Mouse (Mus musculus) lung, postnatal 0 days (tissue): ENCODE data around the gene Gpr152. TPM values are rescaled to one million over a fixed set of nuclear protein-coding genes. Genes with fewer than 3 reads are reported as not detected.

ENCODE experiments used
- ATAC-seq: fragments of 200-750 bp; cut with Nextera tagmentation; 2 replicates; pipeline ENCODE4 v1.8.0; 2017; ENCODE audit warnings: moderate library complexity
- DNase-seq: peaks from one replicate; pipeline ENCODE4 v3.0.0-alpha.2; 2016; ENCODE audit warnings: low spot score
- H3K27ac ChIP-seq: fragments of 300-500 bp; sonication (generic); 2 replicates; pipeline ENCODE4 v1.5.1; 2014; ENCODE audit warnings: antibody characterized with exemption, mild to moderate bottlenecking, low read length, mixed read lengths
- H3K27me3 ChIP-seq: fragments of 300-500 bp; sonication (generic); replicated peaks from 2 replicates; pipeline ENCODE4 v1.6.1; 2014; ENCODE audit warnings: low read length, mixed read lengths; ENCODE audit not compliant: insufficient read depth
- H3K36me3 ChIP-seq: fragments of 300-500 bp; sonication (generic); 2 replicates; pipeline ENCODE4 v1.6.1; 2014; ENCODE audit warnings: low read length, mixed read lengths; ENCODE audit not compliant: insufficient read depth
- H3K4me1 ChIP-seq: fragments of 300-500 bp; sonication (generic); 2 replicates; pipeline ENCODE4 v1.6.1; 2014; ENCODE audit warnings: antibody characterized with exemption, low read depth, low read length, mixed read lengths; ENCODE audit not compliant: insufficient read depth
- H3K4me2 ChIP-seq: fragments of 300-500 bp; sonication (generic); replicated peaks from 2 replicates; pipeline ENCODE4 v1.6.1; 2014; ENCODE audit warnings: low read depth, mild to moderate bottlenecking, low read length, moderate library complexity, mixed read lengths
- H3K4me3 ChIP-seq: fragments of 300-500 bp; sonication (generic); 2 replicates; pipeline ENCODE4 v1.5.1; 2014; ENCODE audit warnings: low read depth, low read length
- H3K9ac ChIP-seq: fragments of 300-500 bp; sonication (generic); replicated peaks from 2 replicates; pipeline ENCODE4 v1.6.1; 2014; ENCODE audit warnings: low read depth, mild to moderate bottlenecking
- H3K9me3 ChIP-seq: fragments of 300-500 bp; sonication (generic); 2 replicates; pipeline ENCODE4 v1.6.1; 2016; ENCODE audit warnings: low read length, mixed read lengths
- CTCF ChIP-seq: IDR thresholded peaks from 2 replicates; pipeline ENCODE4 v1.5.1; 2016; ENCODE audit warnings: antibody characterized with exemption, mild to moderate bottlenecking
- EP300 ChIP-seq: IDR thresholded peaks from 2 replicates; pipeline ENCODE4 v1.6.1; 2016; ENCODE audit warnings: antibody characterized with exemption, mild to moderate bottlenecking, control low read depth
- WGBS: fragments of 180-500 bp; shearing (Covaris S2); extraction: QIAGEN DNeasy Blood & Tissue Kit; methylation state at CpG from one replicate; pipeline ENCODE4 v1.1.7; 2014; 5-methylcytosine and 5-hydroxymethylcytosine counted together
- polyA plus RNA-seq: library from polyadenylated mRNA; unstranded; fragments of >200 nt; fragmentation: Nextera tagmentation; extraction: Ambion mirVana; gene quantifications from 2 replicates; pipeline ENCODE4 v1.2.1, GENCODE M21; 2015

The Gpr152 gene
- polyA plus RNA-seq, 1 experiment from 2014 or later: not detected

GRCm38 (mm10) chr19:4190831-4191334 is 51.3 kb downstream of the Gpr152 start, which contains the start of gene Tbc1d10c:
Tbc1d10c (minus strand) TSS chr19:4191284.
- 32% methylated on average over 4 of the region's 4 CpGs for WGBS
- peak within 1 kb of the TSS; percentile 87 for H3K4me2 ChIP-seq
- H3K4me1 ChIP-seq: peaks cover 8% of the 10 kb centered on the region; the same call in 1 of the 2 replicates
- peak within 1 kb of the TSS; percentile 82 for H3K4me3 ChIP-seq
- H3K9ac ChIP-seq: peak within 1 kb of the TSS; percentile 95
- TF ChIP-seq CTCF: no peak
- no peak for TF ChIP-seq EP300
- H3K27ac ChIP-seq: peak within 1 kb of the TSS; percentile 95
- H3K27me3 ChIP-seq: no peaks in the 10 kb centered on the region
- DNase-seq (peak; percentile 58), ATAC-seq (no peak)
- no peaks in the 10 kb centered on the region for H3K9me3 ChIP-seq
- peaks cover 20% of the 10 kb centered on the region; the same call in 1 of the 2 replicates for H3K36me3 ChIP-seq

- no peaks in the 10 kb centered on the region for H3K27me3 ChIP-seq
- peaks cover 24% of the 10 kb centered on the region; the same call in 1 of the 2 replicates for H3K36me3 ChIP-seq
- H3K9ac ChIP-seq: peak within 1 kb of the TSS; percentile 95
- peak within 1 kb of the TSS; percentile 82 for H3K4me3 ChIP-seq
- ATAC-seq (peak; percentile 96), DNase-seq (peak; percentile 99)
- H3K4me1 ChIP-seq: peaks cover 8% of the 10 kb centered on the region; the same call in 1 of the 2 replicates
- H3K27ac ChIP-seq: peak within 1 kb of the TSS; percentile 95
- peak within 1 kb of the TSS; percentile 87 for H3K4me2 ChIP-seq
- H3K9me3 ChIP-seq: no peaks in the 10 kb centered on the region
- 2% methylated on average over 40 of the region's 47 CpGs for WGBS
- TF ChIP-seq EP300: no peak
- TF ChIP-seq CTCF: peak; percentile 80
Observed at GRCm38 (mm10) chr19:4191528-4192250, 52.1 kb downstream of the Gpr152 start, which contains the start of gene Ppp1ca. Ppp1ca (plus strand) TSS chr19:4192065.

GRCm38 (mm10) chr19:4192251-4192985 is 52.8 kb downstream of the Gpr152 start:
- peak overlapping the region; percentile 82 for H3K4me3 ChIP-seq
- WGBS: under 1% methylated on average over 28 of the region's 52 CpGs
- DNase-seq (peak; percentile 44), ATAC-seq (peak; percentile 53)
- H3K27ac ChIP-seq: peak overlapping the region; percentile 95
- peaks cover 24% of the 10 kb centered on the region; the same call in 1 of the 2 replicates for H3K36me3 ChIP-seq
- H3K9me3 ChIP-seq: no peaks in the 10 kb centered on the region
- peak overlapping the region; percentile 87 for H3K4me2 ChIP-seq
- peaks cover 8% of the 10 kb centered on the region; the same call in 1 of the 2 replicates for H3K4me1 ChIP-seq
- H3K9ac ChIP-seq: peak overlapping the region; percentile 95
- H3K27me3 ChIP-seq: no peaks in the 10 kb centered on the region
- TF ChIP-seq CTCF (no peak), EP300 (no peak)

GRCm38 (mm10) chr19:4193129-4193528 is 53.5 kb downstream of the Gpr152 start:
- TF ChIP-seq CTCF: no peak
- TF ChIP-seq EP300: no peak
- ATAC-seq: no peak
- Histone ChIP-seq H3K27me3 (no peaks in the 10 kb centered on the region), H3K4me1 (peaks cover 8% of the 10 kb centered on the region; the same call in 1 of the 2 replicates), H3K36me3 (peaks cover 24% of the 10 kb centered on the region; the same call in 1 of the 2 replicates), H3K4me3 (peak overlapping the region; percentile 82), H3K4me2 (peak overlapping the region; percentile 87), H3K9me3 (no peaks in the 10 kb centered on the region), H3K9ac (peak overlapping the region; percentile 95), H3K27ac (no peak overlapping the region)
- WGBS: 52% methylated on average over 6 of the region's 6 CpGs
- DNase-seq: no peak

- DNase-seq: no peak
- Histone ChIP-seq H3K27ac (no peak overlapping the region), H3K36me3 (peaks cover 24% of the 10 kb centered on the region; the same call in 1 of the 2 replicates), H3K27me3 (no peaks in the 10 kb centered on the region), H3K9me3 (no peaks in the 10 kb centered on the region), H3K4me2 (no peak overlapping the region), H3K4me1 (peaks cover 8% of the 10 kb centered on the region; the same call in 1 of the 2 replicates), H3K4me3 (no peak overlapping the region), H3K9ac (no peak overlapping the region)
- WGBS: 78% methylated on average over 8 of the region's 8 CpGs
- TF ChIP-seq EP300 (no peak), CTCF (no peak)
- ATAC-seq: no peak
Observed at GRCm38 (mm10) chr19:4194021-4194724, 54.6 kb downstream of the Gpr152 start.
